Mouse (Mus musculus): ENCODE results near the gene Fga.

Gene Fga

GRCm38 (mm10) chr3:83027546-83028251 is 1.8 kb downstream of the Fga start:
- DNase-seq, result no peak

- no peak for DNase-seq
Observed at GRCm38 (mm10) chr3:83030331-83030730, 4.5 kb downstream of the Fga start.

- no peak for DNase-seq
Observed at GRCm38 (mm10) chr3:83032746-83033308, 7.0 kb downstream of the Fga start.

- DNase-seq, result no peak
Observed at GRCm38 (mm10) chr3:83033801-83034200, 7.9 kb downstream of the Fga start.

GRCm38 (mm10) chr3:83038865-83039264 is 13.0 kb downstream of the Fga start:
- DNase-seq, result no peak

GRCm38 (mm10) chr3:83039666-83040065 is 13.8 kb downstream of the Fga start:
- no peak for DNase-seq

- no peak for DNase-seq
Observed at GRCm38 (mm10) chr3:83042451-83042850, 16.6 kb downstream of the Fga start.

- DNase-seq, result no peak
Observed at GRCm38 (mm10) chr3:83046649-83047048, 20.8 kb downstream of the Fga start.

GRCm38 (mm10) chr3:83049680-83050079 is 23.8 kb downstream of the Fga start, which contains the start of gene Fgb:
Gene Fgb (minus strand): TSS chr3:83049863.
- DNase-seq, result no peak

GRCm38 (mm10) chr3:83050661-83051060 is 24.8 kb downstream of the Fga start:
- DNase-seq, result no peak

GRCm38 (mm10) chr3:83052102-83052501 is 26.2 kb downstream of the Fga start:
- DNase-seq, result no peak

- DNase-seq, result no peak
Observed at GRCm38 (mm10) chr3:83053126-83053525, 27.2 kb downstream of the Fga start.

- peak; percentile 24 to 33 for DNase-seq
Observed at GRCm38 (mm10) chr3:83053758-83054157, 27.9 kb downstream of the Fga start.

- DNase-seq, result no peak
Observed at GRCm38 (mm10) chr3:83054759-83055158, 28.9 kb downstream of the Fga start.

- DNase-seq, result peak; percentile 99
Observed at GRCm38 (mm10) chr3:83055281-83056038, 29.6 kb downstream of the Fga start, which contains the start of gene Plrg1. Gene Plrg1 (plus strand): TSS chr3:83055522.

GRCm38 (mm10) chr3:83057046-83057445 is 31.2 kb downstream of the Fga start:
- DNase-seq, result no peak

GRCm38 (mm10) chr3:83067920-83068319 is 42.0 kb downstream of the Fga start:
- DNase-seq, result no peak

- DNase-seq, result no peak
Observed at GRCm38 (mm10) chr3:83068869-83069268, 43.0 kb downstream of the Fga start.

GRCm38 (mm10) chr3:83070231-83070630 is 44.4 kb downstream of the Fga start:
- no peak for DNase-seq

GRCm38 (mm10) chr3:83076563-83076962 is 50.7 kb downstream of the Fga start:
- no peak for DNase-seq

GRCm38 (mm10) chr3:83080567-83081055 is 54.7 kb downstream of the Fga start:
- DNase-seq, result peak; percentile 54 to 55
